Mouse (Mus musculus) kidney, postnatal 14 days (tissue): ENCODE measurements around the gene Cog1.

Experiments used
- DNase-seq: peaks from one replicate; pipeline ENCODE4 v3.0.0; 2022; ENCODE audit warnings: mixed read lengths

The Cog1 gene

GRCm38 (mm10) chr11:113648690-113649352 lies at the start of gene Cog1:
TSS of gene Cog1 (plus strand) at chr11:113649169.
- no peak for DNase-seq

- peak; percentile 14 for DNase-seq
These were observed 48.3 kb upstream of the Cog1 start for GRCm38 (mm10) chr11:113600526-113601245.

- DNase-seq, result no peak
These were observed 47.2 kb upstream of the Cog1 start for GRCm38 (mm10) chr11:113601616-113602343.

GRCm38 (mm10) chr11:113607556-113607955 lies 41.4 kb upstream of the Cog1 start:
- no peak for DNase-seq

GRCm38 (mm10) chr11:113609581-113609980 lies 39.4 kb upstream of the Cog1 start:
- no peak for DNase-seq

- peak; percentile 54 for DNase-seq
These were observed 38.7 kb upstream of the Cog1 start for GRCm38 (mm10) chr11:113610266-113610665.

- DNase-seq, result no peak
These were observed 37.8 kb upstream of the Cog1 start for GRCm38 (mm10) chr11:113611112-113611646.

- peak; percentile 29 for DNase-seq
These were observed 37.0 kb upstream of the Cog1 start for GRCm38 (mm10) chr11:113611664-113612611.

GRCm38 (mm10) chr11:113614476-113614875 lies 34.5 kb upstream of the Cog1 start:
- no peak for DNase-seq

- peak; percentile 72 for DNase-seq
These were observed 31.6 kb upstream of the Cog1 start for GRCm38 (mm10) chr11:113617132-113617911.

- no peak for DNase-seq
These were observed 30.7 kb upstream of the Cog1 start for GRCm38 (mm10) chr11:113618303-113618671.

GRCm38 (mm10) chr11:113618672-113619419 lies 30.1 kb upstream of the Cog1 start, which contains the start of gene Sstr2:
TSS of gene Sstr2 (plus strand) at chr11:113619342.
- peak; percentile 86 for DNase-seq

- no peak for DNase-seq
These were observed 29.4 kb upstream of the Cog1 start for GRCm38 (mm10) chr11:113619420-113620080.

- DNase-seq, result no peak
These were observed 28.0 kb upstream of the Cog1 start for GRCm38 (mm10) chr11:113621001-113621400.

- DNase-seq, result no peak
These were observed 26.9 kb upstream of the Cog1 start for GRCm38 (mm10) chr11:113622028-113622427.

GRCm38 (mm10) chr11:113625437-113625836 lies 23.5 kb upstream of the Cog1 start:
- DNase-seq, result no peak

GRCm38 (mm10) chr11:113627785-113628184 lies 21.2 kb upstream of the Cog1 start:
- no peak for DNase-seq

GRCm38 (mm10) chr11:113630642-113631041 lies 18.3 kb upstream of the Cog1 start:
- no peak for DNase-seq

GRCm38 (mm10) chr11:113631302-113631701 lies 17.7 kb upstream of the Cog1 start:
- DNase-seq, result no peak

- no peak for DNase-seq
These were observed 17.1 kb upstream of the Cog1 start for GRCm38 (mm10) chr11:113631862-113632261.
